Mouse (Mus musculus) left cerebral cortex, adult 2 months (tissue): ENCODE measurements around the gene Tex19.2. TPM values are rescaled to one million over a fixed set of nuclear protein-coding genes. Genes with fewer than 3 reads are reported as not detected.
"Not testable (repeated sequence)": the region's sequence is repeated elsewhere in the genome, so short reads cannot be mapped to it uniquely, and the experiment has no call there.

ENCODE experiments used
- DNase-seq, 2 experiments: peaks; one replicate each; pipeline ENCODE4 v3.0.0; 2021 to 2022; ENCODE audit warnings: low spot score in 2 of 2, mixed read lengths in 1 of 2; ENCODE audit errors: extremely low spot score in 1 of 2
- H3K27ac ChIP-seq: fragments of 200-600 bp; 2 replicates; pipeline ENCODE4 v1.8.1; 2022
- H3K4me3 ChIP-seq: fragments of 200-600 bp; 2 replicates; pipeline ENCODE4 v1.8.1; 2022
- CTCF ChIP-seq: fragments of 200-600 bp; IDR thresholded peaks from 2 replicates; pipeline ENCODE4 v1.8.1; 2022; ENCODE audit warnings: antibody characterized with exemption, mild to moderate bottlenecking, moderate library complexity
- intact Hi-C: fragments of 180-260 bp; cut with DNase I; formaldehyde crosslinking; loops from one replicate; pipeline ENCODE4 v1.15.1; 2025
- total RNA-seq, 2 experiments: library from RNA; stranded (reverse); gene quantifications; 2 replicates each; pipeline ENCODE4 v1.2.3; 2021

Gene Tex19.2
- total RNA-seq, 2 experiments from 2014 or later = not detected

DNA sequence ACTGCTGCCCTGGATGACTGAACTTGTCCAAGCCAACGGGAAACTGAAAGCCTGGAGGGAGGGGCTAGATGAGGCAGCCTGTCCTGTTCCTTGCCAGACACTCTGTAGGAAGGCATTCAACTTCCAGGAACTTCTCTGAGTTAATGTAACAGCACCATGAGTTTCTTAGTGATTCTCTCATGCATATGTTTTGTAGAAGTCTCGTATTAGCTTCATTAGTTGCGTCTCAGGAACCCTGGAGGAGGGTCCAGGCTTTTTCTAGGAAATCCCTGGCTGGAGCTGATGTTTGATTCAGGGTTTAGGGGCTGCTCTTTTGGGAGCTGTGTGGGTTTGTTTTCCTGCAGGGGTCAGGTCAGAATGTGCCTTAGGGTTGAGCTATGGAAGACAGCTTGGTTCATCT lies 37.4 kb downstream of the Tex19.2 start, which contains the start of gene Sectm1a:
TSS of gene Sectm1a (minus strand) at position 101 of the 400 bp plus-strand sequence.
- H3K27ac ChIP-seq = no peak within 1 kb of the TSS
- no peak within 1 kb of the TSS for H3K4me3 ChIP-seq
- intact Hi-C loops = no loop called here
- DNase-seq = no peak
- no peak for TF ChIP-seq CTCF

GRCm38 (mm10) chr11:121080330-121080729 lies 38.1 kb downstream of the Tex19.2 start:
- no peak for DNase-seq
- Histone ChIP-seq H3K4me3 (no peak overlapping the region), H3K27ac (no peak overlapping the region)
- TF ChIP-seq CTCF = no peak
- intact Hi-C loops = no loop called here

- H3K27ac ChIP-seq = no peak overlapping the region
- intact Hi-C loops = no loop called here
- no peak overlapping the region for H3K4me3 ChIP-seq
- no peak for DNase-seq
- no peak for TF ChIP-seq CTCF
Measured at GRCm38 (mm10) chr11:121075655-121076054, 42.8 kb downstream of the Tex19.2 start.

DNA sequence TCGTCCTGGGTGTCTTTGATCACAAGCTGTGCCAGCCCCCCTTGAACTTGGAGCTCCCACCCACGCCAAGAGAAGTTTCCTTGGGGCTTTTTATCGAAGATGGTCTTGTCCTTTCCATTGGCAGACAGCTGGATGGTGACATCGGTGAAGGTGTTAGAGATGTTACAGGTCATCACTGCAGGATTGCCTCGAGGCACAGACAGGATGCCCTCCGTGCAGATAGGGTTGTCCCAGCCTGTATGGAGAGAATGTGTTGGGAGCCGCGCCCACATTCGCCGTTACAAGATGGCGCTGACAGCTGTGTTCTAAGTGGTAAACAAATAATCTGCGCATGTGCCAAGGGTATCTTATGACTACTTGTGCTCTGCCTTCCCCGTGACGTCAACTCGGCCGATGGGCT lies 48.8 kb downstream of the Tex19.2 start:
- DNase-seq, H3K4me3 ChIP-seq, H3K27ac ChIP-seq, intact Hi-C loops: not testable (repeated sequence)

- intact Hi-C loops = no loop called here
- no peak for TF ChIP-seq CTCF
- H3K27ac ChIP-seq = no peak overlapping the region
Measured at GRCm38 (mm10) chr11:121067895-121068294, 50.6 kb downstream of the Tex19.2 start.

More at GRCm38 (mm10) chr11:121067895-121068294, 50.6 kb downstream of the Tex19.2 start:
- H3K4me3 ChIP-seq = no peak overlapping the region
- no peak for DNase-seq

Other genes starting within 250 kb of the Tex19.2 start
- 1 to 10 TPM; 8.5 to 9.5 TPM for gene Ccdc57, start 185.8 kb downstream of the Tex19.2 start, total RNA-seq
- gene Slc16a3, start 170.2 kb downstream of the Tex19.2 start, total RNA-seq = 1 to 10 TPM; 3.3 to 4.5 TPM
- 100 to 1,000 TPM; 126 to 132 TPM for gene Csnk1d, start 127.3 kb downstream of the Tex19.2 start, total RNA-seq
- gene Cd7, start 79.3 kb downstream of the Tex19.2 start, total RNA-seq = 1 to 10 TPM; 2.2 to 3.0 TPM
- not detected for gene Sectm1b, start 55.1 kb downstream of the Tex19.2 start, total RNA-seq
- not detected for gene Sectm1a, start 37.5 kb downstream of the Tex19.2 start, total RNA-seq
- not detected for gene Tex19.1, start 27.5 kb upstream of the Tex19.2 start, total RNA-seq
- gene Uts2r, start 41.6 kb upstream of the Tex19.2 start, total RNA-seq = under 1 TPM in 1 of 2 experiments, not detected in 1; 0.21 TPM
- gene Hexdc, start 85.8 kb upstream of the Tex19.2 start, total RNA-seq = 10 to 100 TPM; 21.2 to 26.8 TPM
- 1 to 10 TPM; 7.2 TPM for gene Ogfod3, start 86.0 kb upstream of the Tex19.2 start, total RNA-seq
- 10 to 100 TPM; 22.0 to 23.3 TPM for gene Cybc1, start 110.6 kb upstream of the Tex19.2 start, total RNA-seq
- gene Narf, start 118.6 kb upstream of the Tex19.2 start, total RNA-seq = 10 to 100 TPM; 39.2 to 48.9 TPM
- 10 to 100 TPM; 84.0 to 86.5 TPM for gene Foxk2, start 141.3 kb upstream of the Tex19.2 start, total RNA-seq
- 10 to 100 TPM; 62.1 to 70.9 TPM for gene Wdr45b, start 235.8 kb upstream of the Tex19.2 start, total RNA-seq